ENCODE assay signal across 17 mouse cellular contexts in genomic region chr7:117618715-117619150, GRCm38 (mm10).
DNase-seq lines count a peak whose midpoint lies in the region; ATAC-seq and TF ChIP-seq lines count a peak whose summit lies in the region.
"Had no signal": no experiment of that assay in that cellular context is flagged by ENCODE, and none has a peak within 500 bp of the region (broad histone marks: within the 10 kb centered on the region; RNA-seq: fewer than 3 reads in every experiment).

No protein-coding gene starts in this region.

- H3K9me3 ChIP-seq in midbrain, embryonic 10.5 days (replicated peaks): no peaks in the 10 kb centered on the region
- no peaks in the 10 kb centered on the region for H3K9me3 ChIP-seq in midbrain, embryonic 15.5 days
- no peaks in the 10 kb centered on the region for H3K9me3 ChIP-seq in forebrain, embryonic 14.5 days (replicated peaks; ENCODE audit: control insufficient read depth, low read length)
- no peaks in the 10 kb centered on the region for H3K9me3 ChIP-seq in hindbrain, embryonic 16.5 days (ENCODE audit: control insufficient read depth, low read length)
- H3K9me3 ChIP-seq: embryonic facial prominence, embryonic 15.5 days; intestine, embryonic 15.5 days had no signal

- H3K4me1 ChIP-seq in midbrain, embryonic 10.5 days: peaks cover 41% of the 10 kb centered on the region
- H3K4me1 ChIP-seq in midbrain, embryonic 15.5 days: peaks cover 9% of the 10 kb centered on the region
- peaks cover 33% of the 10 kb centered on the region for H3K4me1 ChIP-seq in forebrain, embryonic 14.5 days (ENCODE audit: control insufficient read depth, insufficient read depth, low read length)
- no peaks in the 10 kb centered on the region for H3K4me1 ChIP-seq in hindbrain, embryonic 16.5 days (ENCODE audit: control insufficient read depth, insufficient read depth, low read depth, low read length)
- H3K4me1 ChIP-seq in lung, adult 2 months (ENCODE audit: control insufficient read depth, insufficient read depth, low read length): peaks cover 2% of the 10 kb centered on the region; the same call in 1 of the 2 replicates
- H3K4me1 ChIP-seq: embryonic facial prominence, embryonic 15.5 days; intestine, embryonic 15.5 days had no signal

- DNase-seq in midbrain, embryonic 10.5 days (ENCODE audit: low spot score): peak; percentile 68
- peak; percentile 88 for DNase-seq in forebrain, embryonic 14.5 days (ENCODE audit: low spot score)
- DNase-seq in retina, postnatal 1 day: peak; percentile 80
- DNase-seq in lung, adult 2 months: no peak
- DNase-seq in gastrocnemius, postnatal 4 days (ENCODE audit: low spot score in 2 of 2): no peak
- DNase-seq in urinary bladder, postnatal 14 days (ENCODE audit: low spot score): no peak
- DNase-seq: cerebellum, adult 8-10 months; heart, adult 11 months; heart, postnatal 10 days; kidney, postnatal 10 days; lung, postnatal 36 days; thymus, postnatal 25 days had no signal

- peak overlapping the region; percentile 66 for H3K27ac ChIP-seq in midbrain, embryonic 10.5 days (replicated peaks)
- H3K27ac ChIP-seq in midbrain, embryonic 15.5 days: no peak overlapping the region
- peak overlapping the region; percentile 31; the same call in 1 of the 2 replicates for H3K27ac ChIP-seq in forebrain, embryonic 14.5 days (ENCODE audit: low read depth, low read length)
- no peak overlapping the region for H3K27ac ChIP-seq in hindbrain, embryonic 16.5 days (ENCODE audit: low read depth, low read length)
- H3K27ac ChIP-seq: embryonic facial prominence, embryonic 15.5 days; intestine, embryonic 15.5 days; liver, embryonic 14.5 days had no signal

- H3K4me2 ChIP-seq in midbrain, embryonic 15.5 days: no peak overlapping the region
- no peak overlapping the region for H3K4me2 ChIP-seq in forebrain, embryonic 14.5 days (ENCODE audit: low read length)
- H3K4me2 ChIP-seq in hindbrain, embryonic 16.5 days (ENCODE audit: low read length): no peak overlapping the region
- H3K4me2 ChIP-seq: embryonic facial prominence, embryonic 15.5 days; intestine, embryonic 15.5 days had no signal

- peaks cover 68% of the 10 kb centered on the region for H3K27me3 ChIP-seq in midbrain, embryonic 10.5 days (ENCODE audit: low read depth, poor library complexity, severe bottlenecking)
- H3K27me3 ChIP-seq in midbrain, embryonic 15.5 days (replicated peaks): no peaks in the 10 kb centered on the region
- no peaks in the 10 kb centered on the region for H3K27me3 ChIP-seq in forebrain, embryonic 14.5 days (replicated peaks; ENCODE audit: control insufficient read depth, insufficient read depth, low read length)
- H3K27me3 ChIP-seq in hindbrain, embryonic 16.5 days (replicated peaks; ENCODE audit: control insufficient read depth, insufficient read depth, low read length): no peaks in the 10 kb centered on the region
- H3K27me3 ChIP-seq: embryonic facial prominence, embryonic 15.5 days; intestine, embryonic 15.5 days had no signal

- WGBS in midbrain, embryonic 10.5 days: 9% methylated on average over 4 of the region's 4 CpGs
- WGBS in midbrain, embryonic 15.5 days: 26% methylated on average over 4 of the region's 4 CpGs
- WGBS in forebrain, embryonic 14.5 days: under 1% methylated on average over 4 of the region's 4 CpGs
- 18% methylated on average over 4 of the region's 4 CpGs for WGBS in hindbrain, embryonic 16.5 days
- 73% methylated on average over 4 of the region's 4 CpGs for WGBS in lung, adult 2 months

- TF ChIP-seq CTCF in lung, adult 2 months (IDR thresholded peaks at IDR 0.05; ENCODE audit: insufficient read depth, low read length): no peak

- H3K36me3 ChIP-seq in midbrain, embryonic 10.5 days: no peaks in the 10 kb centered on the region
- no peaks in the 10 kb centered on the region for H3K36me3 ChIP-seq in midbrain, embryonic 15.5 days (replicated peaks)
- H3K36me3 ChIP-seq in forebrain, embryonic 14.5 days (ENCODE audit: control insufficient read depth, insufficient read depth, low read length): no peaks in the 10 kb centered on the region
- no peaks in the 10 kb centered on the region for H3K36me3 ChIP-seq in hindbrain, embryonic 16.5 days (ENCODE audit: control insufficient read depth, insufficient read depth, low read length)
- H3K36me3 ChIP-seq: embryonic facial prominence, embryonic 15.5 days; intestine, embryonic 15.5 days had no signal

- H3K4me3 ChIP-seq in midbrain, embryonic 10.5 days: no peak overlapping the region
- no peak overlapping the region for H3K4me3 ChIP-seq in midbrain, embryonic 15.5 days
- no peak overlapping the region for H3K4me3 ChIP-seq in forebrain, embryonic 14.5 days (ENCODE audit: low read depth, low read length)
- no peak overlapping the region for H3K4me3 ChIP-seq in hindbrain, embryonic 16.5 days (ENCODE audit: low read length)
- no peak overlapping the region for H3K4me3 ChIP-seq in lung, adult 2 months (replicated peaks; ENCODE audit: extremely low read depth, low read depth, low read length)
- H3K4me3 ChIP-seq: embryonic facial prominence, embryonic 15.5 days; intestine, embryonic 15.5 days had no signal

- no peak for ATAC-seq in midbrain, embryonic 15.5 days (replicated peaks)
- peak; percentile 91 for ATAC-seq in forebrain, embryonic 14.5 days
- ATAC-seq in hindbrain, embryonic 16.5 days: peak; percentile 31; the same call in 1 of the 2 replicates
- ATAC-seq: intestine, embryonic 15.5 days had no signal

- no peak overlapping the region for H3K9ac ChIP-seq in midbrain, embryonic 15.5 days
- no peak overlapping the region for H3K9ac ChIP-seq in forebrain, embryonic 14.5 days (ENCODE audit: low read length)
- H3K9ac ChIP-seq in hindbrain, embryonic 16.5 days (ENCODE audit: low read depth, low read length): no peak overlapping the region
- H3K9ac ChIP-seq: embryonic facial prominence, embryonic 15.5 days; intestine, embryonic 15.5 days; liver, embryonic 14.5 days had no signal

- TF ChIP-seq POLR2A in lung, adult 2 months (IDR thresholded peaks at IDR 0.05; ENCODE audit: borderline replicate concordance, extremely low read depth, low read depth, low read length): no peak

Comparison
In these comparisons a context has a peak if more than half of its experiments do, and no peak if none do; other contexts are left out.
1. H3K27ac ChIP-seq: peak in midbrain, embryonic 10.5 days (single experiment) and forebrain, embryonic 14.5 days (single experiment); none in midbrain, embryonic 15.5 days (single experiment) and hindbrain, embryonic 16.5 days (single experiment).
2. DNase-seq: peak in midbrain, embryonic 10.5 days (single experiment), forebrain, embryonic 14.5 days (single experiment) and retina, postnatal 1 day (single experiment); none in lung, adult 2 months (single experiment), gastrocnemius, postnatal 4 days (0 of 2) and urinary bladder, postnatal 14 days (single experiment).